Mouse (Mus musculus) brain, embryonic 14.5 days (tissue): ENCODE data around the gene Kdm5c.

Experiments
- CTCF ChIP-seq: fragments of 200-500 bp; IDR thresholded peaks from 2 replicates; pipeline ENCODE4 v1.5.1; 2012; ENCODE audit warnings: inconsistent platforms, mild to moderate bottlenecking, moderate library complexity, borderline replicate concordance; ENCODE audit not compliant: insufficient read depth, insufficient read length; ENCODE audit errors: extremely low read depth
- POLR2A ChIP-seq: fragments of 200-500 bp; IDR thresholded peaks from 2 replicates; pipeline ENCODE4 v1.6.1; 2012; ENCODE audit warnings: mild to moderate bottlenecking, inconsistent platforms, borderline replicate concordance; ENCODE audit not compliant: poor library complexity, insufficient read depth, insufficient read length, severe bottlenecking; ENCODE audit errors: extremely low read depth

- TF ChIP-seq CTCF (no peak), POLR2A (no peak)
These were observed 46.6 kb downstream of the Kdm5c start for GRCm38 (mm10) chrX:152279384-152279783.
